Mouse (Mus musculus) forebrain, embryonic 16.5 days (tissue): ENCODE measurements at regions not wholly inside any gene's neighbourhood (a gene's known extent, or its start where the extent isn't known, plus 50 kb on each side); places are given as distances from the start of the nearest gene placed in this dataset.

Source experiments
- ATAC-seq: fragments of 200-750 bp; cut with Nextera tagmentation; 2 replicates; pipeline ENCODE4 v1.8.0; 2017; ENCODE audit warnings: mild to moderate bottlenecking, moderate library complexity
- H3K27ac ChIP-seq: fragments of 300-500 bp; sonication (generic); 2 replicates; pipeline ENCODE4 v1.5.1; 2014; ENCODE audit warnings: low read length, control low read depth
- H3K27me3 ChIP-seq: fragments of 300-500 bp; sonication (generic); replicated peaks from 2 replicates; pipeline ENCODE4 v1.6.1; 2014; ENCODE audit warnings: low read length; ENCODE audit not compliant: control insufficient read depth, insufficient read depth
- H3K36me3 ChIP-seq: fragments of 300-500 bp; sonication (generic); 2 replicates; pipeline ENCODE4 v1.6.1; 2014; ENCODE audit not compliant: control insufficient read depth, insufficient read depth
- H3K4me1 ChIP-seq: fragments of 300-500 bp; sonication (generic); replicated peaks from 2 replicates; pipeline ENCODE4 v1.6.1; 2014; ENCODE audit warnings: low read length; ENCODE audit not compliant: control insufficient read depth, insufficient read depth
- H3K4me2 ChIP-seq: fragments of 300-500 bp; sonication (generic); 2 replicates; pipeline ENCODE4 v1.6.1; 2014; ENCODE audit warnings: mild to moderate bottlenecking, low read length, control low read depth
- H3K4me3 ChIP-seq: fragments of 300-500 bp; sonication (generic); replicated peaks from 2 replicates; pipeline ENCODE4 v1.5.1; 2014; ENCODE audit warnings: mild to moderate bottlenecking, low read length, control low read depth
- H3K9ac ChIP-seq: fragments of 300-500 bp; sonication (generic); replicated peaks from 2 replicates; pipeline ENCODE4 v1.6.1; 2014; ENCODE audit warnings: low read depth, low read length, control low read depth
- H3K9me3 ChIP-seq: fragments of 300-500 bp; sonication (generic); 2 replicates; pipeline ENCODE4 v1.6.1; 2016; ENCODE audit warnings: low read length; ENCODE audit not compliant: control insufficient read depth
- WGBS: fragments of 180-500 bp; shearing (Covaris S2); extraction: QIAGEN DNeasy Blood & Tissue Kit; methylation state at CpG from one replicate; pipeline ENCODE4 v1.1.7; 2014; 5-methylcytosine and 5-hydroxymethylcytosine counted together

DNA sequence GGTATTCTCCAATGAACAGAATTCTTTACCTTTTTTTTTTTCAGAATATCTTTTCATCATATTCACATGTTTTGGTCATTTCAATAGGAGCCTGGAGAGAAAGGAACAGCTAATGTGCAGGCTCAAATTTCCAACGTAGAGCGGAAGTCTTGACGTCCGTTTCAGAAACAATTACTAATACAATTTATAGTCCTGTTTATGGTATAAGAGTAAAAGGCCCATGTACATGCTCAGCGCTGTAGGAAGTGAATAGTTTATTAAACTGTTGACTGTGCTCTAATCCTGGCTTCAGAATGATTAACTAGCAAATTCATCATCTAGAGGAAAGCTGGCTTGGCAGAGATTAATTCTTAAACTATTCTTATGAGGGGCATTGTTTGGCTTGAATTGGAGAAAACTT, 142.1 kb downstream of the Pik3r1 start:
- H3K4me1 ChIP-seq = no peaks in the 10 kb centered on the region
- H3K27ac ChIP-seq = no peak overlapping the region
- no peak overlapping the region for H3K9ac ChIP-seq
- H3K4me2 ChIP-seq = no peak overlapping the region
- WGBS = 85% methylated on average over 5 of the region's 5 CpGs
- H3K36me3 ChIP-seq = no peaks in the 10 kb centered on the region
- no peaks in the 10 kb centered on the region for H3K27me3 ChIP-seq
- H3K9me3 ChIP-seq = no peaks in the 10 kb centered on the region
- no peak for ATAC-seq
- H3K4me3 ChIP-seq = no peak overlapping the region

DNA sequence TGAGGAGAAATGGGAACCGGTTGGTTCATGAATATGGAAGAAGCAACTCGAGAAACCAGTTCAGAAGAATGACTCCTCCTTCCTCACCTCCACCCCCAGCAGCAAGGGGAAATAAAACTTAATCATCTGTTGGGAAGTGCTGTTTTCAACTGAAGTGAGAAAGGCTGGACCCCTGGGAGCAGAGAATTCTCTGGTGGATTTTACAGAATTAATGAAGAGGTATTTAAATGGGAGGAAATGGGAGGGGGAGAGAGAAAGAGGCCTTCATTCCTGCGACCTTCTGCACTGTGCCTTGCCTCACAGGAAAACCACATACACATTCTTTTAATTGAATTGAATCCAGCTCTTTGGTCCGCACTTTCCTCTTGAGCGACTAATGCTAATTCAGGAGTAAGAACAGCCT, 143.8 kb downstream of the Pik3r1 start:
- no peaks in the 10 kb centered on the region for H3K27me3 ChIP-seq
- no peaks in the 10 kb centered on the region for H3K36me3 ChIP-seq
- no peak overlapping the region for H3K4me3 ChIP-seq
- ATAC-seq = no peak
- H3K9me3 ChIP-seq = no peaks in the 10 kb centered on the region
- no peak overlapping the region for H3K9ac ChIP-seq
- H3K4me1 ChIP-seq = no peaks in the 10 kb centered on the region
- whole genome bisulfite sequencing = 16% methylated on average over 5 of the region's 5 CpGs
- H3K27ac ChIP-seq = no peak overlapping the region
- H3K4me2 ChIP-seq = no peak overlapping the region

DNA sequence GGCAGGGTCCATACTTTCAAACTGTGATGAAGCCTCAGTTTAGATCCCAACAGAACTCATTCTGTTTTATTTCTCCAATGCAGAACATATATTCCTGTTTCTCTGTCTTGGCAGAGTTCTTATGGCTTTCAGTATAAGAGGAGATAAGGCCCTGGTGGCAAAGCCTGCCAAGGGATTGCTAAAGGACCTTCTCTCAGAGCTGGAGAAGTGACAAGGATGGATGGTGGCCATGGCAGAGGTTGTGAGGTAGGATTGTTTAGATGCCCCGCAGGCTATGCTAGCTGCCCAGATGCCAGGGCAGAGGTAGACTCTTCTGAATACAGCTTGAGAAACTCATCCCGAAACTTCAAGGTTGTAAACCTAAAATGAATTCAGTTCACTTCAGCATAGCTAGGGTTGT, 145.4 kb downstream of the Pik3r1 start:
- WGBS = 94% methylated on average over 2 of the region's 2 CpGs
- no peak overlapping the region for H3K4me2 ChIP-seq
- no peaks in the 10 kb centered on the region for H3K9me3 ChIP-seq
- no peaks in the 10 kb centered on the region for H3K4me1 ChIP-seq
- H3K36me3 ChIP-seq = no peaks in the 10 kb centered on the region
- no peaks in the 10 kb centered on the region for H3K27me3 ChIP-seq
- no peak overlapping the region for H3K27ac ChIP-seq
- no peak for ATAC-seq
- no peak overlapping the region for H3K9ac ChIP-seq
- H3K4me3 ChIP-seq = no peak overlapping the region

DNA sequence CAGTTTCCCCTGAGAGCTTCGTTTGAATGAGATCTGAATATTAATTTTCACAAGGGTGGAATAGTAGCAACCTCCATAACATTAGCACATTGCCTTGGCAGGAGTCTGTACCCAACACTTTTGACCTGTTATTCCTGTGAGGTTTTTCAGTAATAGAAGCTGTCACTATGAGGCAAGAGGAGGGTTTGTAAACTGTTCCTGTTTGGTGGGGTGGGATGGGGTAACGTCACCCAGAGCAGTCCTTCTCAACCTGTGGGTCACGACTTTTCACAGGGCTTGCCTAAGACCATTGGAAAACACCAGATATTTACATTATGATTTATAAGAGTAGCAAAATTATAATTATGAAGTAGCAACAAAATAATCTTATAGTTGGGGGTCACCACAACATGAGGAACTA, 147.4 kb downstream of the Pik3r1 start:
- Histone ChIP-seq H3K4me2 (no peak overlapping the region), H3K27me3 (no peaks in the 10 kb centered on the region), H3K9me3 (no peaks in the 10 kb centered on the region), H3K4me3 (no peak overlapping the region), H3K36me3 (no peaks in the 10 kb centered on the region), H3K27ac (no peak overlapping the region), H3K4me1 (no peaks in the 10 kb centered on the region), H3K9ac (no peak overlapping the region)
- 83% methylated on average over 3 of the region's 3 CpGs for WGBS
- ATAC-seq = no peak

DNA sequence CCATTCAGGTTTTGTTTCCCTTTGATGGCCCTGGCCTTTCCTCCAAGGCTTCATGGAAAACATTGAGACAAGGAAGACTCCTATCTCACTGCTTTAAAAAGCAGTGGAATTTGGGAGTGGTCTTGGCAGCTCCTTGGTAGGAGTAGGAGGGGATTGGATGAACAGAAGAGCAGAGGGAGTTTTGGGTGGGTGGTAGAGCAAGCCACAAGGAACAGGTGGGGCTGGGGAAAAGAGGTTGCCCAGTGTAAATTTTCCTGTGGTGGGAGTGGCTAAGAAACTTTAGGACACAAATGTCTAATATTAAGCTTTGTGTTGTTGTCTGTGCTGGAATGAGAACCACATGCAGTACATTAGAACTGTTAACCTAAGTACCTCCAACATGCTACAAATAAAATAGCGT, 148.9 kb downstream of the Pik3r1 start:
- WGBS = 93% methylated on average over 1 of the region's 1 CpGs
- no peaks in the 10 kb centered on the region for H3K9me3 ChIP-seq
- no peaks in the 10 kb centered on the region for H3K36me3 ChIP-seq
- H3K27ac ChIP-seq = no peak overlapping the region
- no peak overlapping the region for H3K4me2 ChIP-seq
- H3K27me3 ChIP-seq = no peaks in the 10 kb centered on the region
- H3K4me1 ChIP-seq = no peaks in the 10 kb centered on the region
- H3K9ac ChIP-seq = no peak overlapping the region
- no peak overlapping the region for H3K4me3 ChIP-seq
- no peak for ATAC-seq

DNA sequence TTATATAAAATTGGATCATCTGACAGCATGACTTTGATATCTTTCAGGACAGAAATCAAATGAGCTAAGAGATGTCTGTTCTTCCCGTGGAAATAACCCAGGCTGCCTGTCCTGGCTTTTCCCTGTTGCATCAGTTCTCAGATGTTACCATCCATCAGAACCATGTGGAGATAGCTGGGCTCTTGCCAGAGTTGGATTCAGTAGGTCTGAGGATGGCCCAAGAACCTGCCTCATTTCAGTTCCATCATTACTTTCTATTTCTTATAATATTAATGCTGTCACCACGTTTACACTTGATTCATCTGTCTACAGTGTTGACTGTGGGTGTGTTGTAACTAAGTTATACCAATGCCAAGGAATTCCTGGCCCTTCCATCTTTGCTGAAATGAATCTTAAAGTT, 155.2 kb downstream of the Pik3r1 start:
- Histone ChIP-seq H3K9me3 (no peaks in the 10 kb centered on the region), H3K27ac (no peak overlapping the region), H3K4me1 (no peaks in the 10 kb centered on the region), H3K9ac (no peak overlapping the region), H3K36me3 (no peaks in the 10 kb centered on the region), H3K27me3 (no peaks in the 10 kb centered on the region), H3K4me2 (no peak overlapping the region), H3K4me3 (no peak overlapping the region)
- ATAC-seq = no peak
- WGBS = 65% methylated on average over 2 of the region's 2 CpGs

DNA sequence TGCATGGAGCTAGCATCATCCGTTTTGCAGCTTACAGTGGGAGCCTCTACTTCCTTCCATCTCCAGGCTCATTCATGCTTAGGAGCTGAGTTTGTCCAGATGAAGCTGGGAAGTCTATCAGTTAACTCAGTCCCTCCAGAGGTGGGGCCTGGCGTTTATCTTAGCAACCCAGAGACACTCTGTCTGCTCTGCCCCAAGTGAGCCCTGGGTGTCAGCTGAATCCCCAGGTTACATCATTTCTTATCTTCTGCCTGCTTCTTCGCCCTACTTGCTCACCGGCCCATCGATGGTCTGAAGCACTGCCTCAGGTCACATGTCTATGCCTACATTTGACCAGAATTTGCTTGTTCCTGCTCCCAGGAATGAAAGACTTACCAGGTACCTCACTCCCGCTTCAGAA, 156.3 kb downstream of the Pik3r1 start:
- Histone ChIP-seq H3K9me3 (no peaks in the 10 kb centered on the region), H3K36me3 (no peaks in the 10 kb centered on the region), H3K4me3 (no peak overlapping the region), H3K9ac (no peak overlapping the region), H3K4me1 (no peaks in the 10 kb centered on the region), H3K27me3 (no peaks in the 10 kb centered on the region), H3K27ac (no peak overlapping the region), H3K4me2 (no peak overlapping the region)
- ATAC-seq = no peak
- 95% methylated on average over 6 of the region's 6 CpGs for WGBS

DNA sequence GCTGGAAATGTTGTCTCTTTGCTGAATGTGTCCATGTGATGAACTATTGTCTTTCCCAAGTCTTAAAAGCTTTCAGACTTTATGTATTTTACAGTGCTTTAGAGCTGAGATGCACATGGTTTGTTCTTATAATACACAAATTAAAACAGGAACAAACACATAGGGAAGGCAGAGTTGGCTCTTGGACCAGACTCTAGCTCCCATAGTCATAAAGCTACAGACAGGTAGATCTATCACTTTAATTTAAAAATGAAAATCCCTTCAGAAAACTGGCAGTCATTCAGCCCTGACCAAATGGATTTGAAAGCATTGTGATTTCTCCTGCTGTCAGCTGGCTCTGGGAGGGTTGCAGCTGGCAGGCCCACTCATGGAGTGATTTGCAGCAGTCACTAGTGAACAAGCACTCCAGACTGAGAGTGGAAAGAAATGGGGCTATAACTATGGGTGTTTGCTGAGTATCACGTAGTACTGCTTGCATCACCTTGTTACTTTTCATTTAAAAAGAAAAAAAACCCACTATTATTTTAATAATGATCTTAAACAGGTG, 161.8 kb downstream of the Pik3r1 start:
- no peak overlapping the region for H3K9ac ChIP-seq
- H3K4me2 ChIP-seq = no peak overlapping the region
- no peak overlapping the region for H3K4me3 ChIP-seq
- no peak overlapping the region for H3K27ac ChIP-seq
- H3K9me3 ChIP-seq = no peaks in the 10 kb centered on the region
- no peaks in the 10 kb centered on the region for H3K36me3 ChIP-seq
- H3K27me3 ChIP-seq = no peaks in the 10 kb centered on the region
- no peak for ATAC-seq
- 65% methylated on average over 1 of the region's 1 CpGs for WGBS
- H3K4me1 ChIP-seq = no peaks in the 10 kb centered on the region

DNA sequence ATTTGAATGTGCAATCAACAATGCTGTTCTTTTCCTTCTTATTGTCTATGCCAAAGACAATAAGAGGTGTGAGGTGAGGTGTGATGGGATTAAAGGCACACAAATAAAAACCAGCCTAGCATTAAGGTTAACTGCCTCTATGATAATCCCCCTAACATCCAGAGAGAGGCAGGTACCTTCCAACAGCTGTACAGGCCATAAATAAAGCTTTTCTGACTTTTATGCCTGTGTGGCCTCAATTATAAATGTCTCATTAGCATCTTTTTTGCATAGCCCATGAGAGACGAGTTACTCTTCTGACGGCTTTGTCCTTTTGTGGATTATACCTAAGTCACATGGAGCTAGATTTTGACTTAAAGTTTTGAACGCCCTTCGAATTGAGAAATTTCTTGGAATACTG, 162.3 kb downstream of the Pik3r1 start:
- Histone ChIP-seq H3K9ac (no peak overlapping the region), H3K9me3 (no peaks in the 10 kb centered on the region), H3K27ac (no peak overlapping the region), H3K36me3 (no peaks in the 10 kb centered on the region), H3K4me1 (no peaks in the 10 kb centered on the region), H3K4me2 (no peak overlapping the region), H3K4me3 (no peak overlapping the region), H3K27me3 (no peaks in the 10 kb centered on the region)
- 61% methylated on average over 4 of the region's 4 CpGs for WGBS
- ATAC-seq = no peak

DNA sequence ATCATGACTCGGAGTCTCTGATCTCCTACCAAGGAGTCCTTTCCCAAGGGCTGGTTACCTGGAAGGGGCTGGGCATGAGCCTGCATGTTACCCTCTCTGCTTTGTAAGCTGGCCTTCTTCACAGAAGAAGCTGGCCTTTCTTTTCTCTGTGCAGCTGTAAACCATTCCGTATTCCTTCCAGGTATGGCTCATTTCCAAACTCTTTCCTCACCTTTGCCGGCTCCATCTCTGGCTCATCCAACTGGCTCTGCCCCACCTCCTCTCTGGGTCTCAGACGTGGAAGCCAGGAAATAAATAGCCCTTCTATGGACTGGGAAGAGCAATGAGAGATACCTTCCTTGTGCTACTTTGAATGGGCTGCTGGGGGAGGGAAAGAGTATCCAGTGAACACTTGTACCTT, 163.0 kb downstream of the Pik3r1 start:
- H3K9me3 ChIP-seq = no peaks in the 10 kb centered on the region
- no peaks in the 10 kb centered on the region for H3K36me3 ChIP-seq
- H3K4me3 ChIP-seq = no peak overlapping the region
- no peak overlapping the region for H3K9ac ChIP-seq
- no peak overlapping the region for H3K27ac ChIP-seq
- ATAC-seq = no peak
- H3K4me1 ChIP-seq = no peaks in the 10 kb centered on the region
- 62% methylated on average over 4 of the region's 4 CpGs for WGBS
- H3K27me3 ChIP-seq = no peaks in the 10 kb centered on the region
- H3K4me2 ChIP-seq = no peak overlapping the region
